1 mouse cellular context compared by ENCODE assay signal in genomic region chr7:24442313-24442712, GRCm38 (mm10).
TF ChIP-seq lines count a peak whose summit lies in the region.

No protein-coding gene starts in this region.

TF ChIP-seq in CH12.LX, 34 proteins besides CTCF, POLR2A, EP300 and RAD21 (continued from another document):
- 0 out of 2 replicates have a peak, but pooled peaks have one; percentile 14 for TF ChIP-seq JUND (conservative IDR thresholded peaks at IDR 0.05; ENCODE audit: low read depth, low read length)
- no peak for TF ChIP-seq USF1 (IDR thresholded peaks at IDR 0.05; ENCODE audit: low read depth, low read length)
- TF ChIP-seq PAX5 (IDR thresholded peaks at IDR 0.05; ENCODE audit: low read length): no peak
- no peak for TF ChIP-seq POLR2AphosphoS2 (IDR thresholded peaks at IDR 0.05; ENCODE audit: low read depth, low read length)
- peak; percentile 80 for TF ChIP-seq MAX (IDR thresholded peaks at IDR 0.05; ENCODE audit: low read length)
- TF ChIP-seq MEF2A (IDR thresholded peaks at IDR 0.05; ENCODE audit: borderline replicate concordance, low read depth, low read length): peak; percentile 68; the same call in 1 of the 2 replicates
- TF ChIP-seq NRF1 (IDR thresholded peaks at IDR 0.05; ENCODE audit: low read depth, low read length): no peak
- TF ChIP-seq MAZ (IDR thresholded peaks at IDR 0.05; ENCODE audit: low read depth, low read length): no peak; the same call in 1 of the 2 replicates
- no peak for TF ChIP-seq MXI1 (IDR thresholded peaks at IDR 0.05; ENCODE audit: low read depth, low read length)
- TF ChIP-seq HCFC1 (IDR thresholded peaks at IDR 0.05; ENCODE audit: low read depth, low read length): no peak
- no peak for TF ChIP-seq JUN (IDR thresholded peaks at IDR 0.05; ENCODE audit: insufficient read depth, low read depth, low read length)
